Mouse (Mus musculus) G1E (cell line): ENCODE measurements around the gene Trmt61a. TPM values are rescaled to one million over a fixed set of nuclear protein-coding genes. Genes with fewer than 3 reads are reported as not detected.

Experiments used
- ATAC-seq: 2 replicates; pipeline ENCODE4 v1.8.0; 2016; ENCODE audit warnings: mild to moderate bottlenecking; ENCODE audit not compliant: insufficient number of reproducible peaks, poor library complexity, low FRiP score, severe bottlenecking; ENCODE audit errors: extremely low read depth
- DNase-seq: peaks from one replicate; pipeline ENCODE4 v3.0.0; 2012; ENCODE audit warnings: low spot score
- H3K27me3 ChIP-seq: 2 replicates; pipeline ENCODE4 v1.6.1; 2012; ENCODE audit warnings: mild to moderate bottlenecking, low read length, inconsistent platforms; ENCODE audit not compliant: insufficient read depth
- H3K36me3 ChIP-seq: replicated peaks from 2 replicates; pipeline ENCODE3; 2012; ENCODE audit warnings: mild to moderate bottlenecking, inconsistent platforms
- H3K4me1 ChIP-seq: 2 replicates; pipeline ENCODE4 v1.6.1; 2012; ENCODE audit warnings: low read depth, low read length, inconsistent platforms, mixed read lengths; ENCODE audit not compliant: insufficient read depth
- H3K4me3 ChIP-seq: 2 replicates; pipeline ENCODE4 v1.5.1; 2012; ENCODE audit warnings: low read depth, mild to moderate bottlenecking, inconsistent platforms, low read length, moderate library complexity, mixed read lengths
- H3K9me3 ChIP-seq: replicated peaks from 2 replicates; pipeline ENCODE4 v1.6.1; 2012; ENCODE audit warnings: inconsistent platforms
- CTCF ChIP-seq: IDR thresholded peaks from 2 replicates; pipeline ENCODE4 v1.5.1; 2012; ENCODE audit warnings: low read depth, low read length, inconsistent platforms, mixed read lengths
- GATA1 ChIP-seq: IDR thresholded peaks from 2 replicates; pipeline ENCODE4 v1.6.1; 2012; ENCODE audit warnings: borderline replicate concordance, low read length, inconsistent platforms, mixed read lengths
- GATA2 ChIP-seq: IDR thresholded peaks from 2 replicates; pipeline ENCODE4 v1.6.1; 2012; ENCODE audit warnings: low read depth, low read length, inconsistent platforms, borderline replicate concordance
- POLR2AphosphoS5 ChIP-seq: IDR thresholded peaks from 2 replicates; pipeline ENCODE4 v1.6.1; 2012; ENCODE audit warnings: low read depth, low read length, inconsistent platforms; ENCODE audit not compliant: insufficient replicate concordance
- TAL1 ChIP-seq: conservative IDR thresholded peaks from 2 replicates; pipeline ENCODE4 v1.6.1; 2012; ENCODE audit warnings: low read depth, low read length, inconsistent platforms, mixed read lengths
- polyA plus RNA-seq: library from polyadenylated mRNA; stranded (reverse); fragments of >175 nt; gene quantifications from 2 replicates; pipeline ENCODE4 v1.2.3, GENCODE M21; 2012
- total RNA-seq, 2 experiments: library from RNA; stranded (forward) in 1 of 2; stranded (reverse) in 1 of 2; fragments of 200-1000 nt in 1 of 2; fragments of >200 nt in 1 of 2; fragmentation: Nextera tagmentation in 1 of 2; gene quantifications; 2 replicates each; pipeline ENCODE4 v1.2.3; 2014 to 2017

The Trmt61a gene
- total and polyA plus RNA-seq, 3 experiments: 9.3 to 32.5 (median 11.1) TPM

- peaks cover 34% of the 10 kb centered on the region for H3K36me3 ChIP-seq
- DNase-seq (no peak), ATAC-seq (no peak)
- no peak overlapping the region for H3K4me3 ChIP-seq
- TF ChIP-seq POLR2AphosphoS5 (no peak), TAL1 (no peak), GATA2 (no peak), GATA1 (no peak), CTCF (no peak)
- peaks cover 29% of the 10 kb centered on the region for H3K27me3 ChIP-seq
- peaks cover 25% of the 10 kb centered on the region for H3K4me1 ChIP-seq
- H3K9me3 ChIP-seq: peaks cover 17% of the 10 kb centered on the region
Measured at GRCm38 (mm10) chr12:111667421-111667820, 10.5 kb upstream of the Trmt61a start.

- peak; percentile 98 for DNase-seq
- H3K9me3 ChIP-seq: peaks cover 19% of the 10 kb centered on the region
- peak overlapping the region; percentile 63; the same call in 1 of the 2 replicates for H3K4me3 ChIP-seq
- peaks cover 30% of the 10 kb centered on the region for H3K36me3 ChIP-seq
- peaks cover 40% of the 10 kb centered on the region for H3K27me3 ChIP-seq
- ATAC-seq: peak; percentile 72
- TF ChIP-seq CTCF: peak; percentile 89
- no peak for TF ChIP-seq GATA1
- H3K4me1 ChIP-seq: peaks cover 25% of the 10 kb centered on the region
Measured at GRCm38 (mm10) chr12:111668457-111668912, 9.4 kb upstream of the Trmt61a start.

GRCm38 (mm10) chr12:111669000-111669788 is 8.7 kb upstream of the Trmt61a start:
- Histone ChIP-seq H3K9me3 (peaks cover 19% of the 10 kb centered on the region), H3K27me3 (peaks cover 47% of the 10 kb centered on the region), H3K4me1 (peaks cover 18% of the 10 kb centered on the region), H3K36me3 (peaks cover 23% of the 10 kb centered on the region), H3K4me3 (peak overlapping the region; percentile 63; the same call in 1 of the 2 replicates)
- TF ChIP-seq CTCF: no peak
- DNase-seq (peak; percentile 51), ATAC-seq (no peak)

- Histone ChIP-seq H3K36me3 (peaks cover 18% of the 10 kb centered on the region), H3K4me3 (no peak overlapping the region), H3K9me3 (peaks cover 19% of the 10 kb centered on the region), H3K4me1 (peaks cover 19% of the 10 kb centered on the region), H3K27me3 (peaks cover 48% of the 10 kb centered on the region)
- ATAC-seq (no peak), DNase-seq (no peak)
- TF ChIP-seq TAL1: no peak
- no peak for TF ChIP-seq GATA2
- no peak for TF ChIP-seq CTCF
- TF ChIP-seq GATA1: no peak
- no peak for TF ChIP-seq POLR2AphosphoS5
Measured at GRCm38 (mm10) chr12:111669961-111670360, 7.9 kb upstream of the Trmt61a start.

GRCm38 (mm10) chr12:111670371-111670971 is 7.4 kb upstream of the Trmt61a start:
- Histone ChIP-seq H3K36me3 (peaks cover 13% of the 10 kb centered on the region), H3K4me1 (peaks cover 24% of the 10 kb centered on the region), H3K4me3 (no peak overlapping the region), H3K27me3 (peaks cover 52% of the 10 kb centered on the region), H3K9me3 (peaks cover 19% of the 10 kb centered on the region)
- DNase-seq (no peak), ATAC-seq (no peak)
- no peak for TF ChIP-seq POLR2AphosphoS5
- no peak for TF ChIP-seq GATA2
- no peak for TF ChIP-seq CTCF
- TF ChIP-seq GATA1: no peak
- TF ChIP-seq TAL1: no peak

- Histone ChIP-seq H3K4me3 (no peak overlapping the region), H3K36me3 (peaks cover 10% of the 10 kb centered on the region), H3K9me3 (peaks cover 19% of the 10 kb centered on the region), H3K4me1 (peaks cover 28% of the 10 kb centered on the region), H3K27me3 (peaks cover 54% of the 10 kb centered on the region)
- TF ChIP-seq GATA1 (no peak), CTCF (no peak), GATA2 (no peak), TAL1 (no peak), POLR2AphosphoS5 (no peak)
- ATAC-seq (no peak), DNase-seq (no peak)
Measured at GRCm38 (mm10) chr12:111670976-111671375, 6.9 kb upstream of the Trmt61a start.
